Mouse (Mus musculus) gastrocnemius, postnatal 25 days (tissue): ENCODE results near the gene Galnt12. TPM values are rescaled to one million over a fixed set of nuclear protein-coding genes. Genes with fewer than 3 reads are reported as not detected.

Source experiments
- DNase-seq: peaks from one replicate; pipeline ENCODE4 v3.0.0; 2022
- total RNA-seq, 2 experiments: library from RNA; stranded (reverse); gene quantifications; 1 replicate in 1 of 2; 2 replicates in 1 of 2; pipeline ENCODE4 v1.2.3; 2021

The Galnt12 gene
- total RNA-seq, 2 experiments from 2014 or later, result 0.16 to 0.20 TPM

- DNase-seq, result peak; percentile 55
Observed at GRCm38 (mm10) chr4:47151553-47152183, 60.0 kb downstream of the Galnt12 start.

- no peak for DNase-seq
Observed at GRCm38 (mm10) chr4:47161103-47161755, 69.5 kb downstream of the Galnt12 start.

DNA sequence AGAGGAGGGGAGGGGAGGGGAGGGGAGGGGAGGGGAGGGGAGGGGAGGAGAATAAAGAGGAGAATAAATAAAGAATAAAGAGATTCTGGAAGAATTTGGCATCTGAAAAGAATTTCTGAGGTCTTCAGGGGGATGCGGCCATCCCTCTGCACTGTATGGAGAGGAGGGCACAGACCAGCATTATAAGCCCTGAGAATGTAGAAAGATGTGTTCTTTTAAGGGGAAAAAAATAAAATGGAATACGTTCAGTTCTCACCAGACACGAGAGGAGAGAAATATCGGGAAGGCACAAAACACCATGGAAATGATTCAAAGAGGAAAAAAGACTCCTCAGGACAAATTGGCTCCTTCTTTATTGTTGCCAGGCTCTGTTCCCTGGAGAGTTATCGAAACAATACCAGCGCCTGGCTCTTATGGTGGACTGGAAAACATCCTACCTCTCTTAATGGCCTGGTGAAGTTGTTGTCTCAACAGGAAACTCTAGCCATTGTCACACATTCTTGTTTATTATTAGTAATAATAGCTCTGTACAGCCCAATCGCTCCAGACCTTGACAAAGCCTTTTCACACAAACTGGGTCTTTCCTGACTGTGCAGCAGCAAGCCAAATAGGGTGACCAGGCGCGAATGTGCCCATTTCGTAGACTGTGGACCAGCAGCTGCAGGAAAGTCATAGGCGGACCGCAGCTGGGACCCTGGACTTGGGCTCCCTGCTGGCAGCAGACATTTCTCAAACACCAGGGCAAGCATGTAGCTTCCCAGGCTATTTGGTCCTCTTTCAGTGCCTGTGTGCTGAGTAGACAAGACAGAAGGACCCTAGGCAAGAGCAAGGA lies 70.3 kb downstream of the Galnt12 start:
- no peak for DNase-seq

DNA sequence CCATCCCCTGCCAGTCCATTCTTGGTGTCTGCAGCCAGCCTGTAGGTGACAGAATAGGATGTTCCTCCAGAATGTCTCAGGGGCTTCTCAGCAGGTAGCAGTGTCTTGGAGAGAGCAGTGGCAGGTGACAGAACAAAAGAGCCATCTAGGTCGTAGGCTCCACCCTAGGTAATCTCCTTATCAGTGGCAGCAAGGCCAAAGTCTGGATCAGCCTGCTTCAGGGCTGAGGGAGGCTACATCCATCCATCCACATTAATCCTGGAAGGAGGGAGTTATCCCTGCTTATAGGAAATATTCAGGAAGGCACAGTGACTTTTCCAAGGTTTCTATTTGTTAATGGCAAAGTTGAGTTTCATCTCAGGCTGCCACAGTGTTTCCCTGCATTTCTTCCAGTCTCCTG lies 80.6 kb downstream of the Galnt12 start:
- no peak for DNase-seq

Other genes with a start within 250 kb of the Galnt12 start
- under 1 TPM; 0.05 to 0.26 TPM for gene Gabbr2, start 100.0 kb upstream of the Galnt12 start, total RNA-seq
- gene Anks6, start 34.5 kb upstream of the Galnt12 start, total RNA-seq, result 1 to 10 TPM; 1.2 to 2.1 TPM
- gene Col15a1, start 116.3 kb downstream of the Galnt12 start, total RNA-seq, result 10 to 100 TPM; 64.7 to 68.2 TPM